Mouse (Mus musculus) heart, embryonic 14.5 days (tissue): ENCODE data around the gene Prom1. TPM values are rescaled to one million over a fixed set of nuclear protein-coding genes. Genes with fewer than 3 reads are reported as not detected.

ENCODE experiments used
- ATAC-seq: fragments of 200-750 bp; cut with Nextera tagmentation; 2 replicates; pipeline ENCODE4 v1.8.0; 2017; ENCODE audit warnings: low read depth, moderate TSS enrichment; ENCODE audit not compliant: insufficient number of reproducible peaks, insufficient read depth, low FRiP score
- H3K27ac ChIP-seq, 2 experiments: fragments of 200-500 bp in 1 of 2; fragments of 300-500 bp in 1 of 2; sonication (generic) in 1 of 2; replicated peaks in 1 of 2; 2 replicates each; pipeline ENCODE4 v1.5.1; 2012 to 2014; ENCODE audit warnings: low read depth in 2 of 2, low read length in 2 of 2, control low read depth in 1 of 2, mild to moderate bottlenecking in 1 of 2, mixed read lengths in 1 of 2; ENCODE audit not compliant: control insufficient read depth in 1 of 2, insufficient read depth in 1 of 2
- H3K27me3 ChIP-seq: fragments of 300-500 bp; sonication (generic); 2 replicates; pipeline ENCODE4 v1.6.1; 2014; ENCODE audit warnings: mild to moderate bottlenecking, low read length, control low read depth; ENCODE audit not compliant: control insufficient read depth, insufficient read depth
- H3K36me3 ChIP-seq: fragments of 300-500 bp; sonication (generic); 2 replicates; pipeline ENCODE4 v1.6.1; 2014; ENCODE audit warnings: mild to moderate bottlenecking, control low read depth, low read length, mixed read lengths; ENCODE audit not compliant: control insufficient read depth, insufficient read depth
- H3K4me1 ChIP-seq, 2 experiments: fragments of 200-500 bp in 1 of 2; fragments of 300-500 bp in 1 of 2; sonication (generic) in 1 of 2; 2 replicates each; pipeline ENCODE4 v1.6.1; 2012 to 2014; ENCODE audit warnings: low read length in 2 of 2, control low read depth in 1 of 2, mixed read lengths in 1 of 2; ENCODE audit not compliant: control insufficient read depth in 2 of 2, insufficient read depth in 2 of 2
- H3K4me2 ChIP-seq: fragments of 300-500 bp; sonication (generic); 2 replicates; pipeline ENCODE4 v1.6.1; 2014; ENCODE audit warnings: mild to moderate bottlenecking, low read length
- H3K4me3 ChIP-seq, 2 experiments: fragments of 200-500 bp in 1 of 2; fragments of 300-500 bp in 1 of 2; sonication (generic) in 1 of 2; 2 replicates each; pipeline ENCODE4 v1.5.1; 2012 to 2014; ENCODE audit warnings: low read length in 2 of 2, mild to moderate bottlenecking in 2 of 2, control low read depth in 1 of 2, low read depth in 1 of 2, moderate library complexity in 1 of 2; ENCODE audit not compliant: control insufficient read depth in 1 of 2, insufficient read depth in 1 of 2
- H3K9ac ChIP-seq: fragments of 300-500 bp; sonication (generic); 2 replicates; pipeline ENCODE4 v1.6.1; 2014; ENCODE audit warnings: mild to moderate bottlenecking, low read length
- H3K9me3 ChIP-seq: fragments of 300-500 bp; sonication (generic); 2 replicates; pipeline ENCODE4 v1.6.1; 2016; ENCODE audit warnings: low read length, control low read depth; ENCODE audit not compliant: control insufficient read depth
- WGBS: fragments of 180-500 bp; shearing (Covaris S2); extraction: QIAGEN DNeasy Blood & Tissue Kit; methylation state at CpG from one replicate; pipeline ENCODE4 v1.1.7; 2014; 5-methylcytosine and 5-hydroxymethylcytosine counted together
- polyA plus RNA-seq: library from polyadenylated mRNA; unstranded; fragments of >200 nt; fragmentation: Nextera tagmentation; extraction: Ambion mirVana; gene quantifications from 2 replicates; pipeline ENCODE4 v1.2.1, GENCODE M21; 2014

The Prom1 gene
- polyA plus RNA-seq, 1 experiment from 2014 or later, result 11.3 TPM

DNA sequence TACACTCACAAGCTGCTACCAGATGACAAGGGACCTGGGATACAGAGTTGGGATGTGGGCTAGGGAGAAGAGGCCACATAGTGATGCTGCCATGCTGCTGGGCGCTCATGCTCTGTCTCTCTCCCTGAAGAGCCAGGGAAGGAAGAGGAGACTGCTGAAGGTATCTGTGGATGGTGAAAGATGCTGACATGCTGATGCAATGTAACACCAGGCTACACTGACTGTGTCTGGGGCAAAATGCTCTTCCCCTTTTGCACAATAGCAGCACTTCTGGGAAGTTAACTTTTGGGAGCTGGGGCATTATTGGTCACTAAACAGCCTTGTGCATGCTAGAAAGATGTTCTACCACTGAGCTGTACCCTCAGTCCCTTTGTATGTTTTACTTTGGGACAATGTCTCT, 26.4 kb downstream of the Prom1 start:
- no peaks in the 10 kb centered on the region for H3K36me3 ChIP-seq
- H3K27me3 ChIP-seq, result no peaks in the 10 kb centered on the region
- WGBS, result 90% methylated on average over 1 of the region's 1 CpGs
- H3K4me3 ChIP-seq, result no peak overlapping the region
- no peak overlapping the region for H3K9ac ChIP-seq
- H3K4me2 ChIP-seq, result no peak overlapping the region
- H3K4me1 ChIP-seq, result no peaks in the 10 kb centered on the region; a peak in 1 of 4 replicates
- no peaks in the 10 kb centered on the region for H3K9me3 ChIP-seq
- no peak for ATAC-seq
- H3K27ac ChIP-seq, result no peak overlapping the region

DNA sequence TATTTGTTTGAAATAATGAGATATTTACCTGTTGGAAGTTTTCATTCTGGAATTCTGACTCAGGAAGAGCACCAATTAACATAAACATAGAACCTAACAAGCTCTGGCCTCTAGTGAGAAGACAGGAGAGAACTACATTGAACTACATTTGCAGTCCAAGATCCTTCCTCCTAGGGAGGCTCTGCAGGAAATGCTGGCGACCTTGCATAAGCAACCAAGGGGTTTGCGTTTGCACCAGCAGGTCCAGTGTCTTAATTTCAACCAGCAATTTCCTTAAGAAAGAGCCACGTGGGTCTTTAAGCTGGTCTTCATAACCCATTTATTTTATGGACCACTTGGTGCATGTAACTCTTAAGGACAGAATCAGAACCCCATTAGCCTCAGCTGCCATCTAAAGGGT, 28.2 kb downstream of the Prom1 start:
- no peak overlapping the region for H3K4me2 ChIP-seq
- no peaks in the 10 kb centered on the region for H3K27me3 ChIP-seq
- H3K9ac ChIP-seq, result no peak overlapping the region
- ATAC-seq, result no peak
- no peaks in the 10 kb centered on the region; a peak in 1 of 4 replicates for H3K4me1 ChIP-seq
- 73% methylated on average over 3 of the region's 3 CpGs for WGBS
- no peak overlapping the region for H3K4me3 ChIP-seq
- H3K9me3 ChIP-seq, result no peaks in the 10 kb centered on the region
- H3K36me3 ChIP-seq, result no peaks in the 10 kb centered on the region
- no peak overlapping the region for H3K27ac ChIP-seq

DNA sequence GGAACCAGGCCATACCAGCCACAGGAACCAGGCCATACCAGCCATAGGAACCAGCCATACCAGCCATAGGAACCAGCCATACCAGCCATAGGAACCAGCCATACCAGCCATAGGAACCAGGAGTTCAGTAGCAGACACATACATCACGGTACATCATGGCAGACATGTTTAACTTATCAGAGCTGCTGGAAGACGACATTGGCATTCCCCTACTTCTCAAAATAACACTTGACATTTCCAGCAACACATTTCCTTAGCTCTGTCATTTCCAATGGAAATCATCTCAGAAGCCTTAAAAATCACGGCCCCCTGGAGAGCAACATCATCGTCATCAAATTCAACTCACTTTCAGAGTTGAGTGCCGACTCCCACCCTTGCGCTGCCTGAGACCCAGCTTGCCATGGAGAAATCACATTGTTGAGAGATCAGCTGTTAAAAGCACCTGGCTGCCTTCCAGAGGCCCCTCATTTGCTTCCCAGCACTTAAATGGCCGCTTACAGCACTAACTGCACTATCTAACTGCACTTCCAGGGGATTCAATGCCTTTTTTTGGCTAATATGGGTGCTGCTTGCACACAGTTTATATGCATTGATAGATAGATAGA, 31.2 kb downstream of the Prom1 start:
- H3K4me3 ChIP-seq, result no peak overlapping the region
- H3K4me1 ChIP-seq, result no peaks in the 10 kb centered on the region; a peak in 1 of 4 replicates
- H3K9me3 ChIP-seq, result 0 out of 2 replicates have a peak, but pooled peaks cover 3% of the 10 kb centered on the region
- H3K9ac ChIP-seq, result no peak overlapping the region
- WGBS, result 69% methylated on average over 7 of the region's 7 CpGs
- H3K27me3 ChIP-seq, result no peaks in the 10 kb centered on the region
- no peak overlapping the region for H3K4me2 ChIP-seq
- no peak overlapping the region for H3K27ac ChIP-seq
- ATAC-seq, result no peak
- H3K36me3 ChIP-seq, result no peaks in the 10 kb centered on the region

DNA sequence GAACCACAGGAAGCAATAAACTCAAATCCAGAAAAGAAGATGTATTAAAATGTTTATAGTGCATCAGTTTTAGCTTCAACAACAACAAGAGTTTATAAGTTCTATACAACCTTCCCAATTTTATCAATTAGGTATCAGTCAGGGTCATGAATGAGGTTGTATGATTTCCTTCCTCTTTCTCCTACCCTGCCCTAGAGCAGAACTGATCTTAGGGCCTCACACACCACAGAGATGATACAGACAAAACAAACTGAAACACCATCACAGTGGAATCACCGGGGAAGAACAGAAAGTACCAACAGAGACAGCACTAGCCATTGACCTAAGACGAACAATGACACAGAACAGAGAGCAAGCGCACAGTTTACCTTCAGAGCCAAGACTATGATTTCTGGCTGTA, 43.6 kb downstream of the Prom1 start:
- Histone ChIP-seq H3K4me2 (no peak overlapping the region), H3K36me3 (no peaks in the 10 kb centered on the region), H3K27ac (no peak overlapping the region), H3K9me3 (no peaks in the 10 kb centered on the region), H3K27me3 (no peaks in the 10 kb centered on the region), H3K4me1 (no peaks in the 10 kb centered on the region), H3K9ac (no peak overlapping the region), H3K4me3 (no peak overlapping the region)
- ATAC-seq, result no peak
- WGBS, result 94% methylated on average over 3 of the region's 3 CpGs

DNA sequence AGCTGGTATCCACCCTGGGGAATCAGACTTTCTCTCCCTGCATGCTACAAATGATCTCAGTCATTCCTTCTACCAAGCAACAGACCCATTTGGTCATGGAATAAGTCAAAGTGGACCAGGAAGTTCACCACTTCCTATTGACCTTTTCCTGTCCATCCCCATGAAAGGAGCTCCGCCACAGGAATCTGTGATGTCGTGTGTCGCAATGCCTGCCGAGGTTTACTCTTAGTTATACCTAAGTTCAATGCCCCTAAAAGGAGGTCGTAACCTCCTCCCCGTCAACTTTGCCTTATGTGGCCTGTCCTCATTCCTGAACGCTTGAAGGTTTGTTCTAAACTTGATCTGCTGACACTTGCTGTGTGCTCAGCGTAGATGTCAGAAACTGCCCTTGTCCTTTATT, 51.6 kb downstream of the Prom1 start:
- H3K36me3 ChIP-seq, result no peaks in the 10 kb centered on the region
- 76% methylated on average over 8 of the region's 8 CpGs for WGBS
- no peak overlapping the region for H3K4me3 ChIP-seq
- no peaks in the 10 kb centered on the region for H3K27me3 ChIP-seq
- H3K9me3 ChIP-seq, result no peaks in the 10 kb centered on the region
- no peak overlapping the region for H3K9ac ChIP-seq
- H3K27ac ChIP-seq, result no peak overlapping the region
- peaks cover 0 to 5% of the 10 kb centered on the region in 2 experiments; a peak in 1 of 4 replicates for H3K4me1 ChIP-seq
- no peak for ATAC-seq
- H3K4me2 ChIP-seq, result no peak overlapping the region

DNA sequence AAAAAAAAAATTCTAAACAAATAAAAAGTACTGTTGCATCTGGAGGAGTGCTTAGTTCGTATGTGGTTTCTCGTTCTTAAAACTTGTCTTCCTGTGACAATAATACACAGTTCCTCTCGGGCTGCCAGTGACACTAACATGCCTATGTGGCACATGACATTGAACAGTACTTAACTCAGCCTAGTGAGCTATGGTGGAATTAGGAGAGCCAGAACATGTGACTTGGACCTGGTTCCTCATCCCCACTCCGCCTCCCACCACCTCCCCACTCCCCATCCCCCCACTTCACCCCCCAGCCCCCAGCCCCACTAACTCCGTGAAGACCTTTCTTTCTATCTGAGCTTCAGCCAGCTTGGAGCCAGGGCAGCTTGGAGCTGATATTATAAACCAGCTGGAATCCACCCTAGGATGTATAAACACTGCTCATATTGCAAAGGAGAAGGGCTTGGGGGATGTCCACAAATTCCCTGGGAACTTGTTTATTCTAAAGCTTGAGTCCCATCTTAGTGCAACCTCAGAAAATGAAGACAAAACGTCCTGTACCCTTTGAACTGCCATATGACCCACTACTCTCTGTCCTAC, 52.3 kb downstream of the Prom1 start:
- Histone ChIP-seq H3K4me1 (peaks cover 0 to 5% of the 10 kb centered on the region in 2 experiments; a peak in 1 of 4 replicates), H3K9me3 (no peaks in the 10 kb centered on the region), H3K27me3 (no peaks in the 10 kb centered on the region), H3K27ac (no peak overlapping the region), H3K4me2 (no peak overlapping the region), H3K9ac (no peak overlapping the region), H3K36me3 (no peaks in the 10 kb centered on the region), H3K4me3 (no peak overlapping the region)
- no peak for ATAC-seq
- 34% methylated on average over 6 of the region's 6 CpGs for WGBS

DNA sequence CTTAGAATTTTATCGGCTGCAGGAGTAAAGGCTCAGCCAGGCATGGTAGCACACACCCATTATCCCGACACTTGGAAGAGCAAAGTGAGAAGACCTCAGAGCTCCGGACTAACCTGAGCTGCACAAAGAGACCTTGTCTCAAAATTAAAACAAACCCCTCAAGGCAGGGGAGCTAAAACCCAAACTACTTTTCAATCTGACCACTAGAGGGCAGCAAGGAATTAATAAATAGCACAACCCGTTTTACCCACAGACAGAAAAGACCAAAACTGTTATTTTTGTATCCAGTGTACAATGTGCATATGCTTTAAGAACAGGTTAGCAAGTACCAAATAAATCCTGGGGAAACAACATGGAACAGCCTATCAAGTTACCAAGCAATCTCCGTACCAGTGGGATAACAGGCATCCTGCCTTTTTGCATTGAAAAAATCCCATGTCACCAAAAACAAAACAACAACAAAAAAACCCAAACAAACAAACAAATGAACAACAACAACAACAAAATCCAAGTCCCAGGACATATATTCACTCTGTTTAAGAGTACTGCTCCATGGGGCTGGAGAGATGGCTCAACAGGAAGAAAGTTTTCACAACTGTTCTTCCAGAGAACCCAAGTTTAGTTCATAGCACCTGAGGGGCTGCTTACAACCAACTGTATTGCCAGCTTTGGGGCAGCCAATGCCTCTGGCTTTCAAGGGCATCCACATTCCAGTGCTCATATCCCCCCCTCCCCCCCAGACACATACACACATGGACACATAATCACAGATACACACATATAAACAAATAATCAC, 53.1 kb downstream of the Prom1 start:
- Histone ChIP-seq H3K9me3 (no peaks in the 10 kb centered on the region), H3K27me3 (no peaks in the 10 kb centered on the region), H3K4me3 (no peak overlapping the region), H3K36me3 (no peaks in the 10 kb centered on the region), H3K27ac (no peak overlapping the region), H3K9ac (no peak overlapping the region), H3K4me1 (peaks cover 0 to 5% of the 10 kb centered on the region in 2 experiments; a peak in 1 of 4 replicates), H3K4me2 (no peak overlapping the region)
- no peak for ATAC-seq
- WGBS, result 42% methylated on average over 5 of the region's 5 CpGs
